Mouse (Mus musculus): ENCODE results near the gene Timm22. TPM values are rescaled to one million over a fixed set of nuclear protein-coding genes. Genes with fewer than 3 reads are reported as not detected.

The Timm22 gene
- polyA plus RNA-seq, 1 experiment from 2014 or later: 102 TPM

- Histone ChIP-seq H3K9ac (replicated peaks) (no peak overlapping the region), H3K9me3 (no peaks in the 10 kb centered on the region), H3K27me3 (no peaks in the 10 kb centered on the region), H3K36me3 (peaks cover 65% of the 10 kb centered on the region), H3K4me2 (replicated peaks) (no peak overlapping the region), H3K4me3 (replicated peaks) (no peak overlapping the region), H3K4me1 (replicated peaks) (peaks cover 75% of the 10 kb centered on the region), H3K27ac (no peak overlapping the region)
- 4% methylated on average over 10 of the region's 10 CpGs for WGBS
- ATAC-seq: no peak
These were observed 39.5 kb downstream of the Timm22 start for GRCm38 (mm10) chr11:76446251-76446650.

GRCm38 (mm10) chr11:76449520-76450201 lies 42.9 kb downstream of the Timm22 start:
- Histone ChIP-seq H3K4me3 (replicated peaks) (no peak overlapping the region), H3K9ac (replicated peaks) (peak overlapping the region; percentile 60), H3K9me3 (no peaks in the 10 kb centered on the region), H3K4me2 (replicated peaks) (peak overlapping the region; percentile 28; the same call in 1 of the 2 replicates), H3K4me1 (replicated peaks) (peaks cover 64% of the 10 kb centered on the region), H3K27ac (peak overlapping the region; percentile 93), H3K27me3 (no peaks in the 10 kb centered on the region), H3K36me3 (peaks cover 74% of the 10 kb centered on the region)
- ATAC-seq: peak; percentile 61
- 21% methylated on average over 15 of the region's 15 CpGs for WGBS

- H3K4me2 ChIP-seq (replicated peaks): peak overlapping the region; percentile 28; the same call in 1 of the 2 replicates
- H3K4me1 ChIP-seq (replicated peaks): peaks cover 63% of the 10 kb centered on the region
- ATAC-seq: peak; percentile 83
- H3K27ac ChIP-seq: peak overlapping the region; percentile 93
- H3K27me3 ChIP-seq: no peaks in the 10 kb centered on the region
- WGBS: 4% methylated on average over 3 of the region's 3 CpGs
- H3K9me3 ChIP-seq: no peaks in the 10 kb centered on the region
- no peak overlapping the region for H3K4me3 ChIP-seq (replicated peaks)
- H3K36me3 ChIP-seq: peaks cover 74% of the 10 kb centered on the region
- H3K9ac ChIP-seq (replicated peaks): peak overlapping the region; percentile 60
These were observed 43.4 kb downstream of the Timm22 start for GRCm38 (mm10) chr11:76450202-76450561.

- H3K36me3 ChIP-seq: peaks cover 79% of the 10 kb centered on the region
- no peak overlapping the region for H3K9ac ChIP-seq (replicated peaks)
- WGBS: 52% methylated on average over 5 of the region's 5 CpGs
- peak; percentile 57 for ATAC-seq
- H3K4me2 ChIP-seq (replicated peaks): no peak overlapping the region
- no peaks in the 10 kb centered on the region for H3K27me3 ChIP-seq
- H3K4me3 ChIP-seq (replicated peaks): no peak overlapping the region
- H3K9me3 ChIP-seq: no peaks in the 10 kb centered on the region
- no peak overlapping the region for H3K27ac ChIP-seq
- H3K4me1 ChIP-seq (replicated peaks): peaks cover 28% of the 10 kb centered on the region
These were observed 47.7 kb downstream of the Timm22 start for GRCm38 (mm10) chr11:76454492-76454891.

- no peak overlapping the region for H3K4me3 ChIP-seq (replicated peaks)
- H3K9me3 ChIP-seq: no peaks in the 10 kb centered on the region
- no peaks in the 10 kb centered on the region for H3K27me3 ChIP-seq
- ATAC-seq: peak; percentile 82
- peak overlapping the region; percentile 67; the same call in 1 of the 2 replicates for H3K27ac ChIP-seq
- 10% methylated on average over 6 of the region's 6 CpGs for WGBS
- peaks cover 11% of the 10 kb centered on the region for H3K4me1 ChIP-seq (replicated peaks)
- H3K4me2 ChIP-seq (replicated peaks): no peak overlapping the region
- H3K9ac ChIP-seq (replicated peaks): no peak overlapping the region; the same call in 1 of the 2 replicates
- H3K36me3 ChIP-seq: peaks cover 83% of the 10 kb centered on the region
These were observed 49.5 kb downstream of the Timm22 start for GRCm38 (mm10) chr11:76456233-76456632.

- no peak overlapping the region for H3K4me3 ChIP-seq (replicated peaks)
- peaks cover 83% of the 10 kb centered on the region for H3K36me3 ChIP-seq
- H3K27me3 ChIP-seq: no peaks in the 10 kb centered on the region
- H3K9me3 ChIP-seq: no peaks in the 10 kb centered on the region
- no peak for ATAC-seq
- H3K4me2 ChIP-seq (replicated peaks): no peak overlapping the region
- H3K27ac ChIP-seq: peak overlapping the region; percentile 67
- no peak overlapping the region; the same call in 1 of the 2 replicates for H3K9ac ChIP-seq (replicated peaks)
- peaks cover 8% of the 10 kb centered on the region; the same call in 1 of the 2 replicates for H3K4me1 ChIP-seq (replicated peaks)
- 71% methylated on average over 10 of the region's 10 CpGs for WGBS
These were observed 50.1 kb downstream of the Timm22 start for GRCm38 (mm10) chr11:76456897-76457296.

GRCm38 (mm10) chr11:76458730-76459129 lies 52.0 kb downstream of the Timm22 start:
- no peak overlapping the region for H3K9ac ChIP-seq (replicated peaks)
- H3K27me3 ChIP-seq: no peaks in the 10 kb centered on the region
- no peak for ATAC-seq
- no peak overlapping the region for H3K27ac ChIP-seq
- H3K4me2 ChIP-seq (replicated peaks): no peak overlapping the region
- WGBS: 84% methylated on average over 9 of the region's 9 CpGs
- H3K4me3 ChIP-seq (replicated peaks): no peak overlapping the region
- no peaks in the 10 kb centered on the region for H3K9me3 ChIP-seq
- peaks cover 17% of the 10 kb centered on the region for H3K4me1 ChIP-seq (replicated peaks)
- peaks cover 88% of the 10 kb centered on the region for H3K36me3 ChIP-seq

GRCm38 (mm10) chr11:76459489-76459888 lies 52.7 kb downstream of the Timm22 start:
- Histone ChIP-seq H3K36me3 (peaks cover 87% of the 10 kb centered on the region), H3K4me3 (replicated peaks) (no peak overlapping the region), H3K27ac (no peak overlapping the region), H3K27me3 (no peaks in the 10 kb centered on the region), H3K9ac (replicated peaks) (no peak overlapping the region), H3K9me3 (no peaks in the 10 kb centered on the region), H3K4me1 (replicated peaks) (peaks cover 25% of the 10 kb centered on the region), H3K4me2 (replicated peaks) (no peak overlapping the region)
- 74% methylated on average over 3 of the region's 3 CpGs for WGBS
- no peak for ATAC-seq

GRCm38 (mm10) chr11:76461201-76461600 lies 54.4 kb downstream of the Timm22 start:
- Histone ChIP-seq H3K4me2 (replicated peaks) (no peak overlapping the region), H3K4me1 (replicated peaks) (peaks cover 40% of the 10 kb centered on the region), H3K4me3 (replicated peaks) (no peak overlapping the region), H3K36me3 (peaks cover 70% of the 10 kb centered on the region), H3K27me3 (no peaks in the 10 kb centered on the region), H3K27ac (no peak overlapping the region), H3K9ac (replicated peaks) (no peak overlapping the region), H3K9me3 (no peaks in the 10 kb centered on the region)
- WGBS: 78% methylated on average over 6 of the region's 6 CpGs
- no peak for ATAC-seq

- peaks cover 69% of the 10 kb centered on the region for H3K36me3 ChIP-seq
- H3K4me3 ChIP-seq (replicated peaks): no peak overlapping the region
- 92% methylated on average over 5 of the region's 5 CpGs for WGBS
- no peak overlapping the region for H3K4me2 ChIP-seq (replicated peaks)
- H3K4me1 ChIP-seq (replicated peaks): peaks cover 41% of the 10 kb centered on the region
- no peak for ATAC-seq
- no peaks in the 10 kb centered on the region for H3K27me3 ChIP-seq
- no peak overlapping the region for H3K27ac ChIP-seq
- no peaks in the 10 kb centered on the region for H3K9me3 ChIP-seq
- no peak overlapping the region for H3K9ac ChIP-seq (replicated peaks)
These were observed 54.9 kb downstream of the Timm22 start for GRCm38 (mm10) chr11:76461696-76462095.

GRCm38 (mm10) chr11:76465879-76466278 lies 59.1 kb downstream of the Timm22 start:
- H3K36me3 ChIP-seq: peaks cover 38% of the 10 kb centered on the region
- H3K4me3 ChIP-seq (replicated peaks): 0 out of 2 replicates have a peak overlapping the region, but pooled peaks have one; percentile 48
- no peak for ATAC-seq
- WGBS: 89% methylated on average over 4 of the region's 4 CpGs
- H3K9ac ChIP-seq (replicated peaks): 0 out of 2 replicates have a peak overlapping the region, but pooled peaks have one; percentile 84
- H3K27me3 ChIP-seq: no peaks in the 10 kb centered on the region
- H3K9me3 ChIP-seq: no peaks in the 10 kb centered on the region
- H3K27ac ChIP-seq: no peak overlapping the region
- peaks cover 78% of the 10 kb centered on the region for H3K4me1 ChIP-seq (replicated peaks)
- H3K4me2 ChIP-seq (replicated peaks): peak overlapping the region; percentile 73
